Mouse (Mus musculus): Measurements from ENCODE around the gene Rbm44. TPM values are rescaled to one million over a fixed set of nuclear protein-coding genes. Genes with fewer than 3 reads are reported as not detected.

Rbm44 gene
- total RNA-seq, 1 experiment from 2014 or later = 10.4 TPM

GRCm38 (mm10) chr1:91206336-91206735 lies 61.4 kb downstream of the Rbm44 start:
- ATAC-seq (replicated peaks; ENCODE audit: low read depth, poor library complexity, severe bottlenecking) = no peak

- no peak for ATAC-seq (replicated peaks; ENCODE audit: low read depth, poor library complexity, severe bottlenecking)
These were observed 62.0 kb downstream of the Rbm44 start for GRCm38 (mm10) chr1:91206873-91207272.

GRCm38 (mm10) chr1:91207334-91208074 lies 62.6 kb downstream of the Rbm44 start:
- ATAC-seq (replicated peaks; ENCODE audit: low read depth, poor library complexity, severe bottlenecking) = peak; percentile 9; the same call in 1 of the 2 replicates

GRCm38 (mm10) chr1:91209343-91209742 lies 64.5 kb downstream of the Rbm44 start:
- ATAC-seq (replicated peaks; ENCODE audit: low read depth, poor library complexity, severe bottlenecking) = no peak

- ATAC-seq (replicated peaks; ENCODE audit: low read depth, poor library complexity, severe bottlenecking) = no peak
These were observed 64.9 kb downstream of the Rbm44 start for GRCm38 (mm10) chr1:91209785-91210184.

- ATAC-seq (replicated peaks; ENCODE audit: low read depth, poor library complexity, severe bottlenecking) = peak; percentile 77
These were observed 66.2 kb downstream of the Rbm44 start for GRCm38 (mm10) chr1:91211099-91211498.

GRCm38 (mm10) chr1:91211591-91212008 lies 66.7 kb downstream of the Rbm44 start:
- ATAC-seq (replicated peaks; ENCODE audit: low read depth, poor library complexity, severe bottlenecking) = no peak

- ATAC-seq (replicated peaks; ENCODE audit: low read depth, poor library complexity, severe bottlenecking) = no peak
These were observed 70.4 kb downstream of the Rbm44 start for GRCm38 (mm10) chr1:91215264-91215663.

GRCm38 (mm10) chr1:91215981-91216380 lies 71.1 kb downstream of the Rbm44 start:
- ATAC-seq (replicated peaks; ENCODE audit: low read depth, poor library complexity, severe bottlenecking) = peak; percentile 6; the same call in 1 of the 2 replicates

- ATAC-seq (replicated peaks; ENCODE audit: low read depth, poor library complexity, severe bottlenecking) = peak; percentile 84
These were observed 71.8 kb downstream of the Rbm44 start for GRCm38 (mm10) chr1:91216504-91217267.

- no peak for ATAC-seq (replicated peaks; ENCODE audit: low read depth, poor library complexity, severe bottlenecking)
These were observed 74.9 kb downstream of the Rbm44 start for GRCm38 (mm10) chr1:91219641-91220321.

- no peak for ATAC-seq (replicated peaks; ENCODE audit: low read depth, poor library complexity, severe bottlenecking)
These were observed 75.4 kb downstream of the Rbm44 start for GRCm38 (mm10) chr1:91220322-91220672.

Other genes with a start within 250 kb of the Rbm44 start
- 1.3 TPM in 1 of 2 replicates, not detected in the other for gene Mlph, start 230.0 kb upstream of the Rbm44 start, total RNA-seq (2017)
- not detected in 2 replicates for gene Prlh, start 192.0 kb upstream of the Rbm44 start, total RNA-seq (2017)
- gene Rab17, start 175.4 kb upstream of the Rbm44 start, total RNA-seq (2017) = 3.2 and 5.1 TPM in 2 replicates
- gene Lrrfip1, start 146.4 kb upstream of the Rbm44 start, total RNA-seq (2017) = 117 and 166 TPM in 2 replicates
- gene Ramp1, start 34.7 kb downstream of the Rbm44 start, total RNA-seq (2017) = 89.1 and 108 TPM in 2 replicates
- gene Ube2f, start 105.2 kb downstream of the Rbm44 start, total RNA-seq (2017) = 35.2 and 44.8 TPM in 2 replicates
- 19.9 and 23.2 TPM in 2 replicates for gene Scly, start 153.2 kb downstream of the Rbm44 start, total RNA-seq (2017)
- 0.14 TPM in 1 of 2 replicates, not detected in the other for gene Espnl, start 177.0 kb downstream of the Rbm44 start, total RNA-seq (2017)
- gene Klhl30, start 205.9 kb downstream of the Rbm44 start, total RNA-seq (2017) = 0.05 TPM in 1 of 2 replicates, not detected in the other
- gene Erfe, start 221.3 kb downstream of the Rbm44 start, total RNA-seq (2017) = 0.58 and 0.73 TPM in 2 replicates